Mouse (Mus musculus): ENCODE measurements around the gene Bscl2. TPM values are rescaled to one million over a fixed set of nuclear protein-coding genes. Genes with fewer than 3 reads are reported as not detected.
A peak's percentile ranks its signal among the peaks of the same experiment; 100 is the strongest.

The Bscl2 gene
- total RNA-seq (2021) = 100 to 1,000 TPM; 157 to 160 TPM
- long read RNA-seq, experiment 1, transcript Bscl2-208 (10 exons, 1,911 nt) = minor isoform, 29 of 167 reads
- long read RNA-seq, experiment 1, transcript Bscl2-201 (11 exons, 1,388 nt) = major isoform, 87 of 167 reads
- long read RNA-seq, experiment 1, transcript Bscl2-210 (12 exons, 1,962 nt) = minor isoform, 20 of 167 reads
- long read RNA-seq, experiment 1, partial matches to known transcripts = 12 of 167 reads
- long read RNA-seq, experiment 1, other reads (novel, unspliced or antisense) = 19 of 167 reads
- long read RNA-seq, experiment 2, transcript Bscl2-201 (11 exons, 1,388 nt) = major isoform, 65 of 112 reads
- long read RNA-seq, experiment 2, transcript Bscl2-210 (12 exons, 1,962 nt) = minor isoform, 14 of 112 reads
- long read RNA-seq, experiment 2, transcript Bscl2-208 (10 exons, 1,911 nt) = minor isoform, 13 of 112 reads
- long read RNA-seq, experiment 2, partial matches to known transcripts = 5 of 112 reads
- long read RNA-seq, experiment 2, other reads (novel, unspliced or antisense) = 12 of 112 reads

DNA sequence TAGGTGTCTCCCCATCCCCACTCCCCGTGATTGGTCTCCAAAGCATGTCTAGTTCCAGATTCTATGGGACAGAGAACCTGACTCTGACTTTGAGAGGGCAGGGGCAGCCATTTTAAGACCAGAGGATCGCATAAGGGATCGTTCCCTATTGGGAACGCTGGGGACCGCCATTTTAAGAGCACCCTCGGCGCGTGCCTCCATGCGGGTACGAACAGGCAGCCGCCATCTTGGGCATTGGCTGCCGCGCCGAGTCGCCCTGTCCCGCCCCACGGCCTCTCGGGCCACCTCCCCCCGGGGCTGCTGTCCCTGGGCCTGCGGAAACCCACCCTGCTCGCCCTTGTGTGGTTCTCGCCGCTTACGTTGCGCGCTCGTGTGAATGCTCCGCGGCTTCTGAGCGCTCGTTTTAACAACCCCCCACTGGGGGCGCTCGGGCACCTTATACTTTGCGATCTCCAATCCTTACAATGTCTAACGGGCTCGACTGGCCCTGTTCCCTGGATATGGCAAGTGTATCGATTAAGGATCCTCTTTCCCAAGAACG, at the start of gene Bscl2:
TSS of gene Bscl2 (plus strand) at position 217 of the 541 bp plus-strand sequence.
- peak; percentile 86 for DNase-seq

DNA sequence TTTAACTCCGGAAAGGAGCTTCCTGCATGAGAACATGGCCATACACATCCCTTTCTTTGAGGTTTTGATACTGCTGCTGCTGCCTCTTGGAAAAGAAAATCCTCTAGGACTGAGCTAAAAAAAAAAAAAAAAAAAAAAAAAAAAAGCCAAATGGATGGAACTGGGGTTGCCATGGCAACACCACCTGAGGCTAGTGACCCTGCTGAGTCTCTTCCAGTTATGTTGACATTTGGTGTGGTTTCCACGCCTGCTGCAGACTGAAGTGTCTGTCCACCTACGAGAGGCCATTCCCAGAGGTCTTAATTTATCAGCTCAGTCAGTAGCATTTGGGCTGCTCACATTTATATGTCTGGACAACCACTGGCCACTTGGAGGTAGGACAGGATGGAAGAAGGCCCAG, 48.7 kb upstream of the Bscl2 start:
- DNase-seq = no peak

DNA sequence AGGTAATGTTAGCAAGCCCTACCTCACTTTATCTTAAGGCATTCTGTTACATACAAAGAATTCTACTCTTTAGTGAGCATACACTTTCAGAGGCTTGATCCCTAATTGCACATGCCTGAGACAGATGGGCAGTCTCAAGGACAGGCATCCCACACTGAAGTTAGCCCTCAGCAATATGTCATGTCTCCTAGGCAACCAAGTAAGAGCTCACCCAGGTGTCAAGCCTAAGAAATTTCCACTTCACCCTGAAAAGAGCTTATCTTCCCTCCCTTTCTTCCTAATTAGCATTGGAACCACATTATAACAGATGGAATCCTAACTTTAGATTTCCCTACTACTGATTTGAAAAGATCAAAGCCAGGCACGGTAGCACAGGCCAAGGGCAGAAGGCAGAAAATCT, 48.1 kb upstream of the Bscl2 start:
- DNase-seq = no peak

DNA sequence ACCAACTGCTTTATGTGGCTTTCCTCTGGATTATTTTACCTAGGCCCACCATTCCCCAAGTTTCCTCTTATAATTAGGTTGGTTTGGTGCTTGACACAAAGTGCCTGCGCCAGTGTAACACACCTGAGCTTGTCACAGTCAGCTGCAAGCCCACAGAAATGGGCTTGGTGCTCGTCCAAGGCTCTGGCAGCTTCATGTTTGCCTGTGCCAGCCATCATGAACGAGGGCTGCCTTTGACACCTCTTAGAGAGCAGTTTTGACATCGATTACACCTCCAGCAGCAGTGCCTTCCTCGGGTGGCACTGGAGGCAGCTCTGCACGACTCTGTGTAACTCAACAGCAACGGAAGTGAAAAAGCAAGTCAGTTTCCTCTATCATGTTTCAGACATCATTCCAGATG, 47.1 kb upstream of the Bscl2 start:
- DNase-seq = no peak

DNA sequence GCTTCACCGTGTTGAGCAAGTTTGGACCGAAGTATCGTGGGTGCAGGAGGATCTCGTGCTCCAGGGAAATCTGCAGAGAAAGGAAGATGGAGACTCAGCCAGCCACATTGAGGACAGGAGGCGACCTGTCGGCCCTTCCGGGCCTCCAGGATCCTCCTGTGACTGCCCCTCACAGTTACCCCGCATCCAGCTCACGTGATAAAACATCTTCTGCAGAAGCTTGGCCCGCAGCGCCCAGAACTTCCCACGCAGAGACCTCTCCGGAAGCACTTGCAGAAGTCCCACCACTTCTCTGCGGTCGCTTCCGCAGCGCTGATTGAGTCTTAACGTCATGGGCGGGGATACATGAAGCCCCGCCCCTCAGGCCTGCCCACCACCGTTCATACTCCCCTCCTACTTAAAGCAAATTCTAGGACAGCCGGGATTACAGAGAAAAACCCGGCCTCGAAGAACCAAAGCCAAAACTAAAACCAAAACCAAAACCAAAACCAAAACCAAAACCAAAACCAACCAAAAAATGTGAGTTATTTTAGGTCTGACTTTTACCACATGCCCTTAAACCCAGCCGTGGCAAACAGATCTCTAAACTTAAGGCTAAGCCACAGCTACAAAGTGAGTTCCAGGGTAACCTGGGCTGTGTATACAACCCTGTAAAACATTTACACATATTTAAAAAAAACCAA, 38.9 kb upstream of the Bscl2 start, which contains the start of gene Polr2g:
TSS of gene Polr2g (minus strand) at position 314 of the 683 bp plus-strand sequence.
- peak; percentile 94 for DNase-seq

DNA sequence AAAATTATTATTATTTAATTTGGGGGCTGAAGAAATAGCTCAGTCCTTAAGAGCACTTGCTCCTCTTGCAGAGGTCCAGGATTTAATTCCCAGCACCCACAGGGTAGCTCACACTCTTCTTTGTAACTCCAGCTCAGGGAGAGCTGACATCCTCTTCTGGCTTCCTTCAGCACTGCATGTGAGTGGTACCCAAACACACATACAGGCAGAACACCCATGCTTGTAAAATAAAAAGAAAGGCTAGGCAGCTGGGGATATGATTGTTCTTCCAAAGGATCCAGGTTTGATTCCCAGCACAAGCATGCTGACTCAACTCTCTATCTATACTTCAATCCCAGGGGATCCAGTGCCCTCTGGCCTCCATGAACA, 38.3 kb upstream of the Bscl2 start:
- DNase-seq = no peak

DNA sequence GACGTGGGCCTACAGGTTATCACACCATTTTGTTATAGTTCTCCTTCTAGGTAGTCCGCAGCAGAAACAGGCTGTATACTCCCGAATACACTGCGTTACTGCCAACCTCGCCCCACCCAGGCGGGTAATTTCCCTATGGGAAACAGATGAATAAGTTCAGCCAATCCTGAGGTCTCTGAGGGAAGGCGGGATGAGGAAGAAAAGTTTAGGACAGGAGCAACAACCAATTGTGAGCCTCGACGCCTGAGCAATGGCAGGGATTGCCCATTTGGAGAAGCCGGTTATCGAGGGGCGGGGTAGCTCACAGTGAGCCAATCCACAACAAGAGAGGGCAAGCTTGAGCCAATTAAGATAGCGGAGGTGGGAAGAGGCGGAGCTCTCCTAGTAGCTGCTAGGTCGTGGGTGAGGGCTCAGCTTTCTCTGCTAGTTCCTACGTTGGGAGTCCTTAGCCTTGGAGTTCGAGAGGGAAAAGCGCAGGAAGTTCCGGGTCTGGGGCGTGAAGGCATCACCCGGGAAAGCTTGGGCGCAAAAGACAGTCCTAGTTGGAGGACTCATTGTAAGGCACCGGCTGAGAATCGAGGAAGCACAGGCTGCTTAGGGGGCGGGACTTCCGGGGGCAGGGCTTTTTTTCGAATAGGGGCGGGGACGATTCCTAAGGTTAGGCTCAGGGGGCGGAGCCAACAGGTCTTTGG, 35.0 kb upstream of the Bscl2 start, which contains the start of gene Zbtb3:
TSS of gene Zbtb3 (plus strand) at position 426 of the 692 bp plus-strand sequence.
- DNase-seq = peak; percentile 93

DNA sequence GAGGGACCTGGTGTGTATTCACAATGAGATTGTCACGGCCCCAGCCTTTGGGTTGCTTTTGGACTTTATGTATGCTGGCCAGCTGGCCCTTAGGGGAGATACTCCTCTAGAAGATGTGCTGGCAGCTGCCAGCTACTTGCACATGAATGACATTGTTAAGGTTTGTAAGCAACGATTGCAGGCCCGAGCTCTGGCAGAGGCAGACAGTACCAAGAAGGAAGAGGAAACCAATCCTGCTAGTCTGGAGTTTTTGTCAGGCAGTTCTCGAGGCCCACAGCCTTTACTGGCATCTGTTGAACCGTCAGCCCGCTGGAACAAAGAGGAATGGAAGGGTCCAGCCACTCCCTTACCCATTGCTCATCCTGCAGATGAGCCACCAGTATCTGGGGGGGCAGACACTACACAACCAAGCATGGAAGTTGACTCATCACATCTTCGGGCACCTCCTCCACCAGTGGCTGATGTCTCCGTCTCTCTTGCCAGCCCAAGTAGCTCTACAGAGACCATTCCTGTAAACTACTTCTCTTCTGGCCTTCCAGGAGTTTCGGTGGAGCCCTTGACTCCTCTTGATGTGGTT, 34.0 kb upstream of the Bscl2 start:
- DNase-seq = no peak

DNA sequence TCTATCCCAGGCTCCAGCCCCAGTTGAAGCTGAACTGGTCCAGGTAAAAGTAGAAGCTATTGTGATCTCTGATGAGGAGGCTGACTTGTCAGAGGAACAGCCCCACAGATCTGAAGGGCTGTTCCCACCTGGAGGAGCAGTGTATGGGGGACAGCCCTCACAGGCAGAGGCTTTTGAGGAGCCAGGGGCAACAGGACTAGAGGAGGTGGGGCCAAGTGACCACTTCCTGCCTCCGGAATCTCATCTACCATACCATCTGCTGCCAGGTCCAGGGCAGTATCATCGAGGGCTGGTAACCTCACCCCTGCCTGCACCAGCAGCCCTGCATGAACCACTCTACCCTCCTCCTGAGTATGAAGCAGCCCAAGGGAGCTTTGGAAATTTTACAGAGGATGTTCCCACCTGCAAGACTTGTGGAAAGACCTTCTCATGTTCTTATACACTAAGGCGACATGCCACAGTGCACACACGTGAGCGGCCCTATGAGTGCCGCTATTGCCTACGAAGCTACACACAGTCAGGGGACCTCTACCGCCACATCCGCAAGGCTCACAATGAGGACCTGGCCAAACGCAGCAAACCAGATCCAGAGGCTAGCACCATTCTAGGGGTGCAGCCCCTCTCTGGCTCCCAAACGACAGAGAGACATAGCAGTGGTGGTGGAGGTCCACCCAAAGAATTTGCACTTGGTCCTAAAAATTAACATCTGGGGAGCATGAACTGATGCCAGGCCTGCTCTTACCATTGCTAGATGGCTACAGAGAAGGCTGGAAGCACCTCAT, 33.2 kb upstream of the Bscl2 start:
- DNase-seq = no peak

DNA sequence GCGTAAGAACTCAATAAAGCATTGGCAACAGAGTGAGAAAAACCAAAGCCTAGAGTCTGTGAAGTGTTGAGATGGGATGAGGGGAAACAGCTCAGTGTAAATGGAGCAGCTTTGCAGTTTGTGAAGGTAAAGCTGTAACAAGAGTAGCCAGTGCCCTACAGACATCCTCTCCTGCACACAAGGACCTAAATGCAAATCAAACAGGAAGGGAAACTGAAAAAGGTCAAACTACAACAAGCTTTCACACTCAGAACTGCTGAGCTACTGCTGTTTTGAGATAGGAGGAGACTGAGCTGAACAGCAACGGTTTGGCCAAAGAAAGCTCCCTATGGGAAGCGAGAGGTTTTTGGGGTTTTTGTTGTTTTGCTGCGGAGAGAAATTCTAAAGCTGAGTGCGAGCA, 30.5 kb upstream of the Bscl2 start:
- no peak for DNase-seq

DNA sequence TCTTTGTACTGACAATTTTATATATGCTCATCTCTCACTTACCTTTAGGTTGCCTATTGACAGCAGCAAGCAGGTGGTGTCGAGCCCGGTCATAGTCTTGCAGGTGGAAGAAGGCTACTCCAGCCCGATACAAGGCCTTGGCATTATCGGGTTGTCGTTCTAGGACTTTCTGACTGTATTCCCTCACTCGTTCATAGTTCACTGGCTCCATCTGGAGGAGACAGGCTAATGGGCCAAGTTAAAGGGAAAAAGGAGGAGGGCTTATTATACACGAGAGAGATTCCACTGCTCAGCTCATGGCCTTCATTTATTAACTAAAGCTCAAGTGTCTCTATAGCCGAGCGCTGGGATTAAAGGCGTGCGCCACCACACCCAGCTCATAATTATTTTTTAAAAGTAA, 21.5 kb upstream of the Bscl2 start:
- DNase-seq = no peak

DNA sequence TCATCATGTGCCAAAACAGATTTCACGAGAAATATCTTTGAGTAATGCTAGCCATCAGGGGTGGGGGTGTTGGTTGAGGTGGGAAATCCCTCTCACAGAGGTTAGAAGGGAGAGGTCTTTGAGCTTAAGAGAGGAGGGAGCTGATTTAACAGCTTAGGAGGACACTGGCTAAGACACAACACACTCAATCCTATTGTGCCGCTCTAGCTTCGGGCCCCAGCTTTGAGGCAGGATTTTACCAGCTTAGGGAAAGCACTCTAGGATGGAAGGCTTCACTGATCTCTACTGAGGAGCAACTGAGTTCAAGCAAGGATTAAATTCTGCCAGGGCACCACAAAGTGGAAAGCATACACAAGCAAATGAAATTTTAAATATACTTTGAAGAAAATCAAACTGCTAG, 20.3 kb upstream of the Bscl2 start:
- no peak for DNase-seq

DNA sequence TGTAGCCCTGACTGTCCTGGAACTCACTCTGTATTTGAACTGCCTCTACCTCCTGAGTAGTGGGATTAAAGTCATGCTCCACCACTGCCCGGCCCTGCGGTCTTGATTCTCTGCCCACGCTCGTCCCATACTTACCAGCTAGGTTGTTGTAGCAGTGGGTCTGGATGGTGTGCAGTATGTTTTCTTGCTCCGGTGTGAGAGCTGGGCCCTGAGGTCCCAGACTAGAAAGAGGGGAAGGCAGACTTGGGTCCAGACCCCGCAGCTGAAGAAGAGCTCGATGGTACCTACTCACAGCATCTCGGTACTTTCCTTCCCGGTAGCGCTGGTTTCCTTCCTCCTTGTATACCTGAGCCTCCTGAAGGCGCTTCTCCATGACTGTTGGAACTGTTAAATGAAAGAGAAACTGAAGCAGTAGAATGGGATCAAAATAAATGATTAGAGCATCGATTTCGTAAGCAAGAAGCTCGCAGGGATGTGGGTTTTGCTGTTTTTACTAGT, 18.9 kb upstream of the Bscl2 start:
- no peak for DNase-seq

DNA sequence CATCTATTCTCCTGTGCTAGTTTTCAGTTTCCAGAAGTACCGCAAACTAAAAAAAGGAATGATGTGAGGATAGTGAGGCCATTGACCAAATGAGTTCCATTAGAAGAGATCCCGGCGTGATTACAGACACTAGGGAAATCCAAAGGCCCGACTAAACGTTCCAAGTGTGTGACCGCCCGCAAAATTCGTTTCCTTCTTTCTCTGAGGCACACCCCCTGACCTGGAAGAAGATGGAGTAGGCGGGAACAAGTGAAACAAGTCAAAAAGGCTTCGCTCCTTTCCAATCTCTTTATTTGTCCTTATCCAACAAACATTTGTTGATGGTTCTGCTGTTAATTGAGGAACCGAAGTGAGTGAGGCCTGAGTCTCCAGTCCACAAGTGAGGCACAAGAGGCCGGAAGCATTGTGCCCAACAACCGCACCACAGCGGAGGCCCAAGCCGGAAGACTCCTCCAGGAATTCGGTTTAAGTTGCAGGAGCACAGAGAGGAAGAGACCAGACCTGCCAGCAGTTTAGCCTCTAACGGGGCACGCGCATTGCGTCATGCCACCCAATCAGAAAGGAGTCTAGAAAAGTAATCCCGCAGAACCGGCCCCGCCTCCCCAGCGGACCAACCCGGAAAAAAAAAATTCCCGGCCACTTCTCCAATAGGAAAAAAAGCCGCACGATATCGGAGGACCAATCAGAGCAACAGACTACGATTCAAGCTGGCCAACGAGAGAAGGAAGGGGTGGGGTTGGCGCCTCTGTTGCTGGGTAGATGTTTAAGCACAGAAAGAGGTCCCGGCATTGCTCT, 18.3 kb upstream of the Bscl2 start, which contains the start of gene Ttc9c:
TSS of gene Ttc9c (minus strand) at position 533 of the 795 bp plus-strand sequence.
- DNase-seq = peak; percentile 96

DNA sequence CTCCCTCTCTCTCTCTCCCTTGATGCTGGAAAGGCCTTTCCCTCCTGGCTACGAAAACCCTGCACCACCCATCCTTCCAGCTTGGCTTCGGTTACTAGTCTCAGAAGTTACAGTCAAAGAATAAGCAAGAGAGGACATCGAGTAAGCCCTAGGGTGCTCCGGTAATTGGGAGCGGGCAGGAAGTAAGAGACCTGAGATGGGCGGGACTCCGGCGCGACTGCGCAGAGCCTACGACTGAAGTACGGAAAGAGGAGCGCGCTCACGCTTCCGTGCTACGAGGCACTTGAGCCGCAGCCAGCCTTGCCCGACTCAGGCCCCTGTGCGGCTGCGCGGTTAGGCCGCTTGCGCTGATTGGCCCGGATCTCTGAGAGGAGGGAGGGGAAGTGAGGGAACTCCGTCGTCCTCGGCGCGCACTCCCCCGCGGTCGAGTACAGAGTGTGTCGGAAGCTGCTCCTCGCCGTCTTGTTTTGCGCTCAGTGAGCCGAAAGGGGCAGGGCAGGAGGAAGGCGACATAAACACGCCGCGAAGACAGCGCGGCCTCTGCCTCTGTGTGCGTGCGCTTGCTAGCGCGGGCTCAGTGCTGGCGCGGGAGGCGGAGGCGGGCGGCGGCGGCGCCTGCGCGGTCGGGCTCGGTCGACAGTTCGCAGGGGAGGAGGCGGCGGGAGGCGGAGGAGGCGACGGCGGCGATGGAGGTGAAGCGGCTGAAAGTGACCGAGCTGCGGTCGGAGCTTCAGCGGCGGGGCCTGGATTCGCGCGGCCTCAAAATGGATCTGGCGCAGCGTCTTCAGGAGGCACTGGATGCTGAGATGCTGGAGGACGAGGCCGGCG, 17.5 kb upstream of the Bscl2 start, which contains the start of gene Hnrnpul2:
TSS of gene Hnrnpul2 (plus strand) at position 415 of the 828 bp plus-strand sequence.
- peak; percentile 99 for DNase-seq

DNA sequence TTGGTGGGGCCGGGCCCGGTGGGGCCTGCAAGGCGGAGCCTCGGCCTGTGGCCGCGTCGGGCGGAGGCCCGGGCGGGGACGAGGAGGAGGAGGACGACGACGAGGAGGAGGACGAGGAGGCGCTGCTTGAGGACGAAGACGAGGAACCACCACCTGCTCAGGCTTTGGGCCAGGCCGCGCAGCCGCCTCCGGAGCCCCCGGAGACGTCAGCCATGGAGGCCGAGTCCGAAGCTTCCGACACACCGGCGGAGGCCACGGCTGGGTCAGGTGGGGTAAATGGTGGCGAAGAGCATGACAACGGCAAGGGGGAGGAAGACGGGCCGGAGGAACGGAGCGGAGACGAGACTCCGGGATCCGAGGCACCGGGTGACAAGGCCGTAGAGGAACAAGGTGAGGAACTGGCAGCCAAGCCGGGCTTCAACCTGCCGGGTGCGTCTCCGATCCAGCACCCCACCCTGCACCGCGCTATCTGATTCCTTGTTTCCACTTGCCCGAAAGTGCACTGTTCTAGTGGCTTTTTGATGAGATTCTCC, 16.8 kb upstream of the Bscl2 start:
- no peak for DNase-seq

DNA sequence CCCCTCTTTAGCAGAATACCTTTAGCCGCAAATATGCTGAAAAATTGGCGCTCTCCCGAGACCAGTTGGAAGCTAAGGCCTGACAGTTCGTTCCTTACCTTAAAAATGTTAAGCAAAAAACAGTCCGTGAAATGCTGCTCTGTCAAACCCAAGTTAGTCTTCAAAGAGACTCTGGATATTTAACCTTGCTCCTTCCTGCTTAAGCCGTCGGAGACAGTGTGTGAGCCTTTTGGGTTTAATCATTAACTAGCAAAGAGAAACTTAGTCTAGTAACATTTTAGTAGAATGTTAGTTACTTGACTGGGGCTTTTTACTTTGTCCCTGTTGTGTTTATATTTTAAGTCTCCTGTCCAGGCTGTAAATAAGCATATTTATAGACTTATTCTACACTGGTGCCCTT, 16.1 kb upstream of the Bscl2 start:
- DNase-seq = no peak

DNA sequence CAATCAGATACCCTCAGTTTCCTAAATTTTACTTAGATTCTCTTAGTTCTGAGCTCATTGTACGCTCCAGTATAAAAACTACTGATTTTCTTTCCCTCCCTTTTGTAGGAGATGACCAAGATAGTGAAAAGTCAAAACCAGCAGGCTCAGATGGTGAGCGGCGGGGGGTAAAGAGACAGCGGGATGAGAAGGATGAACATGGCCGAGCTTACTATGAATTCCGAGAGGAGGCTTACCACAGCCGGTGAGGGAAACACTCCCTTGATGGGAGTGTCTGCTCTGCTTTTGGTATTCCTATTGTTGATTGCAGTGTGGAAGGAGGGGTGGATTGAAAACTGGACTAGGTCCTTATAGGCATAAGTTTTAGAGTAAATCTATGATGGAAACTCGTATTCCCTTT, 14.6 kb upstream of the Bscl2 start:
- no peak for DNase-seq

DNA sequence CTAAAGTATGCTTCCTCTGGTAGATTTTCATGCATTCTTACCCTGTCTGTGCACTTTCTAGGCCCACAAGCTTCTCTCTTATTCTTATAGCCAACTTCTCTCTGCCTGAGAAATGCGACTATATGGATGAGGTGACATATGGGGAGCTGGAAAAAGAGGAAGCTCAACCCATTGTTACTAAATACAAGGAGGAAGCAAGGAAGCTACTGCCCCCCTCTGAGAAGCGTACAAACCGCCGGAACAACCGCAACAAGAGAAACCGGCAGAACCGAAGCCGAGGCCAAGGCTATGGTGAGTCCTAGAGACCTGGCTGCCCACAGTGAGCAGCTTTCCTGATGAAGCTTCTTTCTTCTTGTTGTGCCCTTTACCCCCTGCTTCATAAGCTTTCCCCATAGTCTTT, 7.6 kb upstream of the Bscl2 start, which contains the start of gene AC129217.1:
TSS of gene AC129217.1 (plus strand) at position 114 of the 400 bp plus-strand sequence.
- no peak for DNase-seq

Data from adrenal gland, postnatal 10 days (tissue).